Mouse (Mus musculus) stomach, embryonic 14.5 days (tissue): Measurements from ENCODE around the gene Frk. TPM values are rescaled to one million over a fixed set of nuclear protein-coding genes. Genes with fewer than 3 reads are reported as not detected.
"Not testable (repeated sequence)": the region's sequence is repeated elsewhere in the genome, so short reads cannot be mapped to it uniquely, and the experiment has no call there.

Experiments used
- ATAC-seq: fragments of 200-750 bp; cut with Nextera tagmentation; 2 replicates; pipeline ENCODE4 v1.8.0; 2017; ENCODE audit warnings: low read depth, moderate TSS enrichment; ENCODE audit not compliant: insufficient number of reproducible peaks, insufficient read depth, low FRiP score
- H3K27ac ChIP-seq: fragments of 300-500 bp; sonication (generic); 2 replicates; pipeline ENCODE4 v1.5.1; 2014; ENCODE audit warnings: mild to moderate bottlenecking, low read length, moderate library complexity, mixed read lengths
- H3K27me3 ChIP-seq: fragments of 300-500 bp; sonication (generic); 2 replicates; pipeline ENCODE4 v1.6.1; 2014; ENCODE audit warnings: low read length, control low read depth, mixed read lengths; ENCODE audit not compliant: control insufficient read depth, insufficient read depth
- H3K36me3 ChIP-seq: fragments of 300-500 bp; sonication (generic); 2 replicates; pipeline ENCODE4 v1.6.1; 2014; ENCODE audit warnings: mild to moderate bottlenecking, control low read depth, low read length, moderate library complexity, mixed read lengths; ENCODE audit not compliant: control insufficient read depth, insufficient read depth
- H3K4me1 ChIP-seq: fragments of 300-500 bp; sonication (generic); 2 replicates; pipeline ENCODE4 v1.6.1; 2014; ENCODE audit warnings: low read length, control low read depth, mixed read lengths; ENCODE audit not compliant: control insufficient read depth, insufficient read depth
- H3K4me2 ChIP-seq: fragments of 300-500 bp; sonication (generic); replicated peaks from 2 replicates; pipeline ENCODE4 v1.6.1; 2014; ENCODE audit warnings: low read depth, low read length, control low read depth
- H3K4me3 ChIP-seq: fragments of 300-500 bp; sonication (generic); 2 replicates; pipeline ENCODE4 v1.5.1; 2014; ENCODE audit warnings: low read depth, low read length, control low read depth
- H3K9ac ChIP-seq: fragments of 300-500 bp; sonication (generic); replicated peaks from 2 replicates; pipeline ENCODE4 v1.6.1; 2014; ENCODE audit warnings: low read depth, mild to moderate bottlenecking, control low read depth, low read length, moderate library complexity, mixed read lengths
- H3K9me3 ChIP-seq: fragments of 300-500 bp; sonication (generic); 2 replicates; pipeline ENCODE4 v1.6.1; 2016; ENCODE audit warnings: low read depth, low read length, control low read depth; ENCODE audit not compliant: control insufficient read depth
- WGBS: fragments of 180-500 bp; shearing (Covaris S2); extraction: QIAGEN DNeasy Blood & Tissue Kit; methylation state at CpG from one replicate; pipeline ENCODE4 v1.1.7; 2014; 5-methylcytosine and 5-hydroxymethylcytosine counted together
- polyA plus RNA-seq: library from polyadenylated mRNA; unstranded; fragments of >200 nt; fragmentation: Nextera tagmentation; extraction: Ambion mirVana; gene quantifications from 2 replicates; pipeline ENCODE4 v1.2.1, GENCODE M21; 2014

The Frk gene
- polyA plus RNA-seq, result 19.2 and 20.6 TPM in 2 replicates

- WGBS, result 17% methylated on average over 11 of the region's 11 CpGs
- ATAC-seq, result peak; percentile 95
Observed at GRCm38 (mm10) chr10:34483297-34484013, at the start of gene Frk. TSS of gene Frk (plus strand) at chr10:34483399.

DNA sequence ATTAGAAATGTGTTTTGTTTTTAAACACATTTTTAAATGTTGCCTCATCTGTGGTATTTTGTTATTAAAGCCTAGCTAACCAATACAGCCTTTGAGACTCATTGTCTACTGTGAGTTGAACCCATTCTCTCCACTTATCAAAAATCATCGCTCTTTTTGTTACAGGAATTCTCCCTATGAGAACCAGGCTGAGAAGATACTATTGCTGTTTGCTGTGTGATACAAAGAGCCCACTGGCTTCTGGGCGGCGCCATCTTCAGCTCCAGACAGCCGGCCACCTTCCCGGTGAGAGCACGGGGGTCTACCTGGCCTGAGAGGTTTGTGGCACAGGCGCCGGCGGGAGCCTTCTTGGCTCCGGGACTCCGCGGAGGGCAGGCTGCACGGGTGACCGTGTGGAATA is 49.0 kb upstream of the Frk start:
- not testable (repeated sequence) for H3K4me3 ChIP-seq, ATAC-seq
- 89% methylated on average over 6 of the region's 14 CpGs for WGBS

More at GRCm38 (mm10) chr10:34483297-34484013, at the start of gene Frk:
- Histone ChIP-seq H3K27me3 (no peaks in the 10 kb centered on the region), H3K36me3 (no peaks in the 10 kb centered on the region), H3K4me1 (no peaks in the 10 kb centered on the region), H3K9ac (peak within 1 kb of the TSS; percentile 58), H3K4me3 (peak within 1 kb of the TSS; percentile 48), H3K4me2 (peak within 1 kb of the TSS; percentile 49), H3K9me3 (no peaks in the 10 kb centered on the region), H3K27ac (peak within 1 kb of the TSS; percentile 93)

GRCm38 (mm10) chr10:34449469-34449868 is 33.7 kb upstream of the Frk start:
- 72% methylated on average over 1 of the region's 1 CpGs for WGBS

More for the DNA sequence above, 49.0 kb upstream of the Frk start:
- H3K9ac ChIP-seq, H3K4me1 ChIP-seq, H3K36me3 ChIP-seq, H3K4me2 ChIP-seq, H3K27ac ChIP-seq, H3K27me3 ChIP-seq, H3K9me3 ChIP-seq: not testable (repeated sequence)

GRCm38 (mm10) chr10:34461451-34461850 is 21.7 kb upstream of the Frk start:
- Histone ChIP-seq H3K4me1 (no peaks in the 10 kb centered on the region), H3K4me2 (no peak overlapping the region), H3K4me3 (no peak overlapping the region), H3K9ac (no peak overlapping the region), H3K27ac (no peak overlapping the region), H3K27me3 (no peaks in the 10 kb centered on the region), H3K36me3 (no peaks in the 10 kb centered on the region), H3K9me3 (no peaks in the 10 kb centered on the region)
- WGBS, result 49% methylated on average over 4 of the region's 4 CpGs
- ATAC-seq, result no peak

More at GRCm38 (mm10) chr10:34449469-34449868, 33.7 kb upstream of the Frk start:
- H3K4me2 ChIP-seq, result no peak overlapping the region
- ATAC-seq, result no peak
- H3K27ac ChIP-seq, result no peak overlapping the region
- no peaks in the 10 kb centered on the region for H3K4me1 ChIP-seq
- H3K27me3 ChIP-seq, result no peaks in the 10 kb centered on the region
- H3K36me3 ChIP-seq, result no peaks in the 10 kb centered on the region
- no peaks in the 10 kb centered on the region for H3K9me3 ChIP-seq
- H3K9ac ChIP-seq, result no peak overlapping the region
- no peak overlapping the region for H3K4me3 ChIP-seq

GRCm38 (mm10) chr10:34464321-34464720 is 18.9 kb upstream of the Frk start:
- Histone ChIP-seq H3K4me2 (no peak overlapping the region), H3K4me1 (no peaks in the 10 kb centered on the region), H3K9ac (no peak overlapping the region), H3K4me3 (no peak overlapping the region), H3K27ac (no peak overlapping the region), H3K9me3 (no peaks in the 10 kb centered on the region), H3K27me3 (no peaks in the 10 kb centered on the region), H3K36me3 (no peaks in the 10 kb centered on the region)
- no peak for ATAC-seq
- WGBS, result 91% methylated on average over 4 of the region's 4 CpGs

DNA sequence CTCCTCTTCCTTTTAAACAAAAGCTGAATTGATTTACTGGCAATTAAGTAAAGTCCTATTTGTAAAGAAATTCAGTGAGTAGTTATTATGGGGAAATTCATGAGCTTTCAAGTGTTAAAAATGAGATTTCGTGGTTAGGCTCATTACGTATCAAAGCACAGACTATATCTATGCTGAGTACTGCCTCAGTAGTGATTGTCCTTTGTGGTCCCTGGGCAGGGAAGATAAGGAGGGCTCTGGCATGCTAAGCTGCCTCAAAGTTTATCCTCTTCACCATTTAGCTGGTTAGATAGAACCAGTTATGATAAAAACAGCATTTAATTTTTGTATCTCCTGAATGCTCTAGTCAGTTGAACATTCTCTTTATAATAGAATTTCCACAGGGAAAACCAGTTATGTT is 14.2 kb upstream of the Frk start:
- Histone ChIP-seq H3K9ac (no peak overlapping the region), H3K27ac (no peak overlapping the region)
- WGBS, result 72% methylated on average over 2 of the region's 2 CpGs

DNA sequence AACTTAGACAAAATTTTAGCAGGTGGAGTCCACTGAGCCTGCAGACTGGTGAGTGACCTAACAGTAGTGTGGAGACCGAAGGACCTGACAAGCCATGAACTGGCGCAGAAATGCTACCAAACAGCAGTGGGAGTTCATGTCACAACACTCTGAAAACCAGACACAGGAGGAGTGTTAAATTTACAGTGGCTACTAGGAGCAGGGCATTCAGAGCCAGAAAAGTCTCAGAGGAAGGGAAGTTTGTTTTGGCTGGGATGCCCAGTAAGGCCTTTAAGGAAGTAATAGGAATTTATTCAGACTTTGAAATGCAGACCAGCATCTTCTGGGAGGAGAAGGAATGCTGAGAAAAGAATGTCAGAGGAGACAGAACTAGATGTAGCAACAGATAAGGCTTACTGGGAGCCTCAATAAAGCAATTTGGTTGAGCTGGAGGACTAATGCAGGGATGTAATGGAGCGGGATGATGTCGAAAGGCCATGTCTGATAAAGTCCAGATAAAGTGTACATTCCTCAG is 3.2 kb upstream of the Frk start:
- no peak for ATAC-seq
- H3K9me3 ChIP-seq, result no peaks in the 10 kb centered on the region
- no peak overlapping the region for H3K4me2 ChIP-seq
- H3K9ac ChIP-seq, result no peak overlapping the region
- WGBS, result 63% methylated on average over 4 of the region's 4 CpGs
- H3K27me3 ChIP-seq, result no peaks in the 10 kb centered on the region
- H3K4me1 ChIP-seq, result no peaks in the 10 kb centered on the region
- H3K36me3 ChIP-seq, result no peaks in the 10 kb centered on the region
- H3K4me3 ChIP-seq, result no peak overlapping the region
- H3K27ac ChIP-seq, result no peak overlapping the region

More for the DNA sequence above, 14.2 kb upstream of the Frk start:
- Histone ChIP-seq H3K4me3 (no peak overlapping the region), H3K27me3 (no peaks in the 10 kb centered on the region), H3K4me1 (no peaks in the 10 kb centered on the region), H3K4me2 (no peak overlapping the region), H3K36me3 (no peaks in the 10 kb centered on the region), H3K9me3 (no peaks in the 10 kb centered on the region)
- ATAC-seq, result no peak

GRCm38 (mm10) chr10:34484014-34484411 is 814 bp downstream of the Frk start:
- no peaks in the 10 kb centered on the region for H3K27me3 ChIP-seq
- peak overlapping the region; percentile 93 for H3K27ac ChIP-seq
- H3K4me2 ChIP-seq, result peak overlapping the region; percentile 49
- peak; percentile 24; the same call in 1 of the 2 replicates for ATAC-seq
- no peaks in the 10 kb centered on the region for H3K4me1 ChIP-seq
- WGBS, result 52% methylated on average over 14 of the region's 14 CpGs
- H3K4me3 ChIP-seq, result peak overlapping the region; percentile 48
- H3K9ac ChIP-seq, result peak overlapping the region; percentile 58
- no peaks in the 10 kb centered on the region for H3K9me3 ChIP-seq
- no peaks in the 10 kb centered on the region for H3K36me3 ChIP-seq
